ENCODE assay signal across 8 mouse cellular contexts in the genomic region with DNA sequence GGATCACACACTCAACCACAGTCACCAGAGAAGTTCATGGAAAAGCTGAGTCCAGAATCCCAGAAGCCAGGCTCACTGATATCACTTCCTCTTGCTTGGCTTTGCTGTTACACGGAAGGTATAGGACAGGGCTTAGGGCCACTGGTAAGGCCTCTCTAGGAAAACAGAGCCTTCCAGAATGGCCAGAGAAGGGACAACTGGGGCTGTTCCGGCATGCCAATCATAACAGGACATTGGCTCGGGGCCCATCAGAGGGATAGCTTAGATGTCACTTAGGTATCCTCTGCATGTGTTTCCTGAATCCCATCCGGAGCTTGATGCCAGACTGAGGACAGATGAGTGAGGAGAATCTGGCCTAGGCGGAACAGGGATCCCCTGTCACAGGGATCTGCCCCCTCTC.
DNase-seq lines count a peak whose midpoint lies in the region; ATAC-seq and TF ChIP-seq lines count a peak whose summit lies in the region.

No protein-coding gene starts in this region.

- peak; percentile 19 for ATAC-seq in hindbrain, embryonic 13.5 days (ENCODE audit: low FRiP score)
- ATAC-seq in limb, embryonic 15.5 days (ENCODE audit: insufficient number of reproducible peaks, low FRiP score, low TSS enrichment, low read depth) = no peak
- ATAC-seq in neural tube, embryonic 12.5 days (ENCODE audit: low FRiP score, low read depth) = peak; percentile 7; the same call in 1 of the 2 replicates

- no peaks in the 10 kb centered on the region for H3K79me2 ChIP-seq in liver, adult 2 months (ENCODE audit: control insufficient read depth, insufficient read depth, low read length)

- H3K27ac ChIP-seq in liver, adult 2 months (replicated peaks; ENCODE audit: insufficient read depth, low read depth, low read length) = peak overlapping the region; percentile 83
- peak overlapping the region; percentile 92 for H3K27ac ChIP-seq in hindbrain, embryonic 13.5 days
- peak overlapping the region; percentile 71 for H3K27ac ChIP-seq in limb, embryonic 15.5 days
- peak overlapping the region; percentile 72 for H3K27ac ChIP-seq in neural tube, embryonic 12.5 days

- H3K36me3 ChIP-seq in liver, adult 2 months (ENCODE audit: control insufficient read depth, insufficient read depth, low read length) = no peaks in the 10 kb centered on the region
- H3K36me3 ChIP-seq in hindbrain, embryonic 13.5 days = no peaks in the 10 kb centered on the region
- H3K36me3 ChIP-seq in limb, embryonic 15.5 days = no peaks in the 10 kb centered on the region
- H3K36me3 ChIP-seq in neural tube, embryonic 12.5 days = no peaks in the 10 kb centered on the region

- H3K4me1 ChIP-seq in liver, adult 2 months (ENCODE audit: control insufficient read depth, insufficient read depth, low read length) = peaks cover 2% of the 10 kb centered on the region; the same call in 1 of the 2 replicates
- H3K4me1 ChIP-seq in hindbrain, embryonic 13.5 days (replicated peaks) = peaks cover 29% of the 10 kb centered on the region
- peaks cover 25% of the 10 kb centered on the region for H3K4me1 ChIP-seq in limb, embryonic 15.5 days
- H3K4me1 ChIP-seq in neural tube, embryonic 12.5 days = peaks cover 22% of the 10 kb centered on the region

- no peak for TF ChIP-seq CTCF in liver, adult 2 months (IDR thresholded peaks at IDR 0.05; ENCODE audit: low read depth, low read length)

- H3K4me3 ChIP-seq in liver, adult 2 months (ENCODE audit: insufficient read depth, low read depth, low read length) = no peak overlapping the region
- H3K4me3 ChIP-seq in hindbrain, embryonic 13.5 days = no peak overlapping the region
- no peak overlapping the region for H3K4me3 ChIP-seq in limb, embryonic 15.5 days
- H3K4me3 ChIP-seq in neural tube, embryonic 12.5 days = no peak overlapping the region

- WGBS in liver, adult 2 months = 52% methylated on average over 5 of the region's 5 CpGs
- 58% methylated on average over 5 of the region's 5 CpGs for WGBS in hindbrain, embryonic 13.5 days
- WGBS in limb, embryonic 15.5 days = 67% methylated on average over 5 of the region's 5 CpGs
- 59% methylated on average over 5 of the region's 5 CpGs for WGBS in neural tube, embryonic 12.5 days

- 0 out of 2 replicates have a peak overlapping the region, but pooled peaks have one; percentile 45 for H3K9ac ChIP-seq in liver, adult 2 months (ENCODE audit: low read depth, low read length)
- H3K9ac ChIP-seq in hindbrain, embryonic 13.5 days = 0 out of 2 replicates have a peak overlapping the region, but pooled peaks have one; percentile 46
- H3K9ac ChIP-seq in limb, embryonic 15.5 days = no peak overlapping the region
- H3K9ac ChIP-seq in neural tube, embryonic 12.5 days = no peak overlapping the region

- no peaks in the 10 kb centered on the region for H3K9me3 ChIP-seq in hindbrain, embryonic 13.5 days
- no peaks in the 10 kb centered on the region for H3K9me3 ChIP-seq in limb, embryonic 15.5 days
- H3K9me3 ChIP-seq in neural tube, embryonic 12.5 days = no peaks in the 10 kb centered on the region

- H3K27me3 ChIP-seq in liver, adult 2 months (ENCODE audit: control insufficient read depth, insufficient read depth, low read length) = no peaks in the 10 kb centered on the region
- H3K27me3 ChIP-seq in hindbrain, embryonic 13.5 days = peaks cover 44% of the 10 kb centered on the region
- peaks cover 49% of the 10 kb centered on the region for H3K27me3 ChIP-seq in limb, embryonic 15.5 days
- 0 out of 2 replicates have a peak, but pooled peaks cover 14% of the 10 kb centered on the region for H3K27me3 ChIP-seq in neural tube, embryonic 12.5 days (replicated peaks)

- DNase-seq in liver, adult 2 months (ENCODE audit: extremely low read depth, low read depth, low spot score) = no peak
- DNase-seq in liver = no peak
- DNase-seq in left cerebral cortex, adult 8-10 months (ENCODE audit: low spot score in 2 of 2) = no peak
- DNase-seq in urinary bladder, postnatal 25 days (ENCODE audit: low spot score) = no peak
- no peak for DNase-seq in gastrocnemius, postnatal 25 days

- no peak for TF ChIP-seq POLR2A in liver, adult 2 months (IDR thresholded peaks at IDR 0.05; ENCODE audit: extremely low read depth, insufficient read depth, low read length)

- no peak overlapping the region; the same call in 1 of the 2 replicates for H3K4me2 ChIP-seq in hindbrain, embryonic 13.5 days
- H3K4me2 ChIP-seq in limb, embryonic 15.5 days = peak overlapping the region; percentile 41; the same call in 1 of the 2 replicates
- peak overlapping the region; percentile 49 for H3K4me2 ChIP-seq in neural tube, embryonic 12.5 days (replicated peaks)

Comparison
In these comparisons a context has a peak if more than half of its experiments do, and no peak if none do; other contexts are left out.
1. H3K9ac ChIP-seq: peak in liver, adult 2 months (single experiment) and hindbrain, embryonic 13.5 days (single experiment); none in limb, embryonic 15.5 days (single experiment) and neural tube, embryonic 12.5 days (single experiment).
2. Peak in every context shown above with its lines, with median percentiles within 50 percentile points of each other: H3K27ac ChIP-seq.